Mouse (Mus musculus) left cerebral cortex, postnatal 10 days (tissue): ENCODE results near the gene Foxn3. TPM values are rescaled to one million over a fixed set of nuclear protein-coding genes. Genes with fewer than 3 reads are reported as not detected.
A peak's percentile ranks its signal among the peaks of the same experiment; 100 is the strongest.

Experiments used
- DNase-seq, 2 experiments: peaks; one replicate each; pipeline ENCODE4 v3.0.0; 2021 to 2022; ENCODE audit warnings: low spot score in 2 of 2, mixed read lengths in 1 of 2; ENCODE audit errors: extremely low spot score in 1 of 2
- intact Hi-C: fragments of 180-260 bp; cut with DNase I; formaldehyde crosslinking; loops from one replicate; pipeline ENCODE4 v1.15.1; 2025
- total RNA-seq, 2 experiments: library from RNA; stranded (reverse); gene quantifications; 2 replicates each; pipeline ENCODE4 v1.2.3; 2021

The Foxn3 gene
- total RNA-seq, 2 experiments from 2014 or later = 50.7 to 65.1 TPM

- peak in 1 of 2 experiments; percentile 55 for DNase-seq
- intact Hi-C loops = no loop called here
Measured at GRCm38 (mm10) chr12:99153664-99154063, 409.7 kb downstream of the Foxn3 start.

GRCm38 (mm10) chr12:99150126-99150525 is 413.3 kb downstream of the Foxn3 start:
- intact Hi-C loops = no loop called here
- DNase-seq = no peak

- intact Hi-C loops = no loop called here
- no peak for DNase-seq
Measured at GRCm38 (mm10) chr12:99149193-99149592, 414.2 kb downstream of the Foxn3 start.
